Mouse (Mus musculus) ES-Bruce4 (cell line): Measurements from ENCODE around the gene Lrmda. TPM values are rescaled to one million over a fixed set of nuclear protein-coding genes. Genes with fewer than 3 reads are reported as not detected.

Experiments used
- H3K27ac ChIP-seq: 2 replicates; pipeline ENCODE4 v1.5.1; 2012; ENCODE audit warnings: low read length, inconsistent platforms; ENCODE audit not compliant: insufficient read depth
- H3K27me3 ChIP-seq: 2 replicates; pipeline ENCODE4 v1.6.1; 2012; ENCODE audit warnings: mild to moderate bottlenecking, low read length, inconsistent platforms; ENCODE audit not compliant: control insufficient read depth, poor library complexity, insufficient read depth, severe bottlenecking
- H3K36me3 ChIP-seq: 2 replicates; pipeline ENCODE4 v1.6.1; 2012; ENCODE audit warnings: inconsistent platforms, mild to moderate bottlenecking, low read length, moderate library complexity; ENCODE audit not compliant: control insufficient read depth, poor library complexity, insufficient read depth, severe bottlenecking
- H3K4me1 ChIP-seq: one replicate; pipeline ENCODE4 v1.8.1; 2011; ENCODE audit warnings: low read length; ENCODE audit not compliant: control insufficient read depth, insufficient read depth
- H3K4me3 ChIP-seq: 2 replicates; pipeline ENCODE4 v1.5.1; 2011; ENCODE audit warnings: low read depth, mild to moderate bottlenecking, low read length
- H3K9ac ChIP-seq: 2 replicates; pipeline ENCODE4 v1.6.1; 2012; ENCODE audit warnings: low read depth, mild to moderate bottlenecking, inconsistent platforms; ENCODE audit not compliant: poor library complexity, severe bottlenecking
- H3K9me3 ChIP-seq: replicated peaks from 2 replicates; pipeline ENCODE4 v1.6.1; 2012; ENCODE audit warnings: mild to moderate bottlenecking, low read length, inconsistent platforms; ENCODE audit not compliant: control insufficient read depth, poor library complexity, insufficient read depth, severe bottlenecking
- CTCF ChIP-seq: IDR thresholded peaks from one replicate; pipeline ENCODE4 v1.8.1; 2011; ENCODE audit warnings: low read depth, low read length
- EP300 ChIP-seq: IDR thresholded peaks from 2 replicates; pipeline ENCODE4 v1.6.1; 2011; ENCODE audit warnings: low read depth, low read length; ENCODE audit not compliant: insufficient read depth
- POLR2A ChIP-seq: IDR thresholded peaks from one replicate; pipeline ENCODE4 v1.8.1; 2011; ENCODE audit warnings: low read length; ENCODE audit not compliant: insufficient read depth
- polyA plus RNA-seq: library from polyadenylated mRNA; stranded (reverse); fragments of >200 nt; gene quantifications from 2 replicates; pipeline ENCODE4 v1.2.4, GENCODE M21; 2011; ENCODE audit warnings: low read depth; ENCODE audit not compliant: missing spikeins, insufficient read depth, insufficient read length

The Lrmda gene
- polyA plus RNA-seq, 1 experiment, result not detected

- Histone ChIP-seq H3K27me3 (no peaks in the 10 kb centered on the region), H3K36me3 (no peaks in the 10 kb centered on the region), H3K4me1 (no peaks in the 10 kb centered on the region), H3K9ac (no peak overlapping the region), H3K27ac (no peak overlapping the region), H3K9me3 (no peaks in the 10 kb centered on the region), H3K4me3 (no peak overlapping the region)
- TF ChIP-seq POLR2A (no peak), EP300 (no peak), CTCF (no peak)
Observed at GRCm38 (mm10) chr14:22090778-22091211, 71.3 kb downstream of the Lrmda start.

- H3K9me3 ChIP-seq, result no peaks in the 10 kb centered on the region
- no peak overlapping the region for H3K4me3 ChIP-seq
- no peaks in the 10 kb centered on the region for H3K36me3 ChIP-seq
- no peaks in the 10 kb centered on the region for H3K4me1 ChIP-seq
- H3K9ac ChIP-seq, result no peak overlapping the region
- H3K27me3 ChIP-seq, result no peaks in the 10 kb centered on the region
- TF ChIP-seq EP300 (no peak), CTCF (no peak), POLR2A (no peak)
- no peak overlapping the region for H3K27ac ChIP-seq
Observed at GRCm38 (mm10) chr14:22091306-22091705, 71.8 kb downstream of the Lrmda start.

DNA sequence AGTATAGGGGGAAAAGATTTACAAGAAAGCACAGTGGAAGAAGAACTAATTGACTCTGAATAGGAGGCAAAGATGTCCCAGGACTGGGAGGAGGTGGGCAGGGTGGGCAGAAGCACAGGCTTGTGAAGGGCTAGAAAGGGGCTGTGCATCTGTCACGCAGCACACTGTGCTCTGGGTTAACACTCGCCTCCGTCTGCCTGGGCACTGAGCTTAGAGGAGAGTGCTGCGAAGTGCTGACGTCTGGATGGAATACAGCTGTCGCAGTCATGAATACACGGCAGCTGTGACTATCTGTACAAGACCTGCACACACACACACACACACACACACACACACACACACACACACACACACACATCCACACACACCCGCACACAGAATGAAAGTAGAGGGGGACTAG, 73.6 kb downstream of the Lrmda start:
- TF ChIP-seq EP300 (no peak), CTCF (no peak), POLR2A (no peak)
- no peak overlapping the region for H3K27ac ChIP-seq

GRCm38 (mm10) chr14:22101961-22102805, 82.7 kb downstream of the Lrmda start:
- Histone ChIP-seq H3K4me3 (no peak overlapping the region), H3K9ac (no peak overlapping the region), H3K4me1 (no peaks in the 10 kb centered on the region), H3K36me3 (no peaks in the 10 kb centered on the region), H3K9me3 (no peaks in the 10 kb centered on the region), H3K27me3 (no peaks in the 10 kb centered on the region), H3K27ac (no peak overlapping the region)
- no peak for TF ChIP-seq CTCF
- TF ChIP-seq POLR2A, result no peak
- no peak for TF ChIP-seq EP300

More for the DNA sequence above, 73.6 kb downstream of the Lrmda start:
- no peak overlapping the region for H3K9ac ChIP-seq
- H3K4me3 ChIP-seq, result no peak overlapping the region
- no peaks in the 10 kb centered on the region for H3K36me3 ChIP-seq
- no peaks in the 10 kb centered on the region for H3K9me3 ChIP-seq
- no peaks in the 10 kb centered on the region for H3K4me1 ChIP-seq
- no peaks in the 10 kb centered on the region for H3K27me3 ChIP-seq

GRCm38 (mm10) chr14:22105855-22106254, 86.3 kb downstream of the Lrmda start:
- TF ChIP-seq POLR2A (no peak), EP300 (no peak), CTCF (no peak)

GRCm38 (mm10) chr14:22106777-22107176, 87.3 kb downstream of the Lrmda start:
- Histone ChIP-seq H3K27me3 (no peaks in the 10 kb centered on the region), H3K9ac (no peak overlapping the region), H3K9me3 (no peaks in the 10 kb centered on the region), H3K27ac (no peak overlapping the region), H3K4me1 (no peaks in the 10 kb centered on the region), H3K36me3 (no peaks in the 10 kb centered on the region), H3K4me3 (no peak overlapping the region)
- TF ChIP-seq POLR2A (no peak), CTCF (no peak), EP300 (no peak)

More at GRCm38 (mm10) chr14:22105855-22106254, 86.3 kb downstream of the Lrmda start:
- Histone ChIP-seq H3K4me1 (no peaks in the 10 kb centered on the region), H3K9ac (no peak overlapping the region), H3K27me3 (no peaks in the 10 kb centered on the region), H3K27ac (no peak overlapping the region), H3K36me3 (no peaks in the 10 kb centered on the region), H3K9me3 (no peaks in the 10 kb centered on the region), H3K4me3 (no peak overlapping the region)
